In the genomic region with DNA sequence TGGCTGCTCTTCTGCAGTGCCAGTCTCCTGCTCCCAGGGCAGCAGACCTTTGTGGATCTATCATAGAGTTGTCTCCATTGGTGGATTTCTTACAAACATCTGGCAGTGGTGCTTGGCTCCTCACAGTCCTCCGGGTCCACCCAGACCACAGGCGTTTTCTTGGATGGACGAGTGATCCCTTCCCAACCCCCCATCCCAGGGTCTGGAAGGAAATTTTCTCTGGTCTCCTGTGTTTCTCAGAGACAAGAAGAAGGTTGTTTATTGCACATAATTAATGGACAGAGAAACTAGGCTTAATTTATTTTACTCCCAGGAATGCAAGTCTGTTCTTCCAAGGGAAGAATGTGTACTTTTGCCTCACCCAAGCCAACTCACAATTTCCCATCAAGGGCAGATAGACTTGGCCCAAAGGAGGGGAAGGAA, we compare ENCODE assay signal across 15 mouse cellular contexts.
A peak's percentile ranks its signal among the peaks of the same experiment; 100 is the strongest.
DNase-seq lines count a peak whose midpoint lies in the region; ATAC-seq lines count a peak whose summit lies in the region.
"Had no signal": no experiment of that assay in that cellular context is flagged by ENCODE, and none has a peak within 500 bp of the region (broad histone marks: within the 10 kb centered on the region; RNA-seq: fewer than 3 reads in every experiment).

No protein-coding gene starts in this region.

- intact Hi-C loops in heart, postnatal 36 days (cut with DNase I), result no loop called here

- DNase-seq in kidney, adult 9 months, result no peak
- DNase-seq in midbrain, embryonic 10.5 days (ENCODE audit: low spot score), result no peak
- peak; percentile 51 for DNase-seq in testis, postnatal 14 days (ENCODE audit: low spot score)
- no peak for DNase-seq in heart, postnatal 36 days
- DNase-seq: adrenal gland, postnatal 14 days; cerebellum, adult 9-11 months; kidney, postnatal 10 days; right cerebral cortex, postnatal 25 days; thymus, postnatal 4 days had no signal

- no peak for ATAC-seq in kidney, embryonic 14.5 days (ENCODE audit: low FRiP score, low TSS enrichment)
- ATAC-seq in midbrain, embryonic 15.5 days (replicated peaks), result no peak
- peak; percentile 34; the same call in 1 of the 2 replicates for ATAC-seq in intestine, embryonic 15.5 days

- no peak overlapping the region for H3K4me3 ChIP-seq in kidney, embryonic 14.5 days (ENCODE audit: low read length)
- H3K4me3 ChIP-seq in midbrain, embryonic 10.5 days, result no peak overlapping the region
- H3K4me3 ChIP-seq in midbrain, embryonic 15.5 days, result no peak overlapping the region
- no peak overlapping the region for H3K4me3 ChIP-seq in intestine, embryonic 15.5 days (replicated peaks)
- H3K4me3 ChIP-seq: heart, embryonic 15.5 days; hindbrain, embryonic 13.5 days; liver, embryonic 15.5 days had no signal

- H3K27ac ChIP-seq in kidney, embryonic 14.5 days (ENCODE audit: low read depth, low read length), result peak overlapping the region; percentile 77; the same call in 1 of the 2 replicates
- H3K27ac ChIP-seq in midbrain, embryonic 10.5 days (replicated peaks), result 0 out of 2 replicates have a peak overlapping the region, but pooled peaks have one; percentile 19
- no peak overlapping the region for H3K27ac ChIP-seq in midbrain, embryonic 15.5 days
- peak overlapping the region; percentile 36; the same call in 1 of the 2 replicates for H3K27ac ChIP-seq in intestine, embryonic 15.5 days
- H3K27ac ChIP-seq: heart, embryonic 15.5 days; hindbrain, embryonic 13.5 days; liver, embryonic 15.5 days had no signal

- H3K9me3 ChIP-seq in kidney, embryonic 14.5 days (ENCODE audit: control insufficient read depth, low read length), result no peaks in the 10 kb centered on the region
- no peaks in the 10 kb centered on the region for H3K9me3 ChIP-seq in midbrain, embryonic 10.5 days (replicated peaks)
- H3K9me3 ChIP-seq in midbrain, embryonic 15.5 days, result no peaks in the 10 kb centered on the region
- no peaks in the 10 kb centered on the region for H3K9me3 ChIP-seq in intestine, embryonic 15.5 days
- H3K9me3 ChIP-seq: heart, embryonic 15.5 days; hindbrain, embryonic 13.5 days; liver, embryonic 15.5 days had no signal

- H3K36me3 ChIP-seq in kidney, embryonic 14.5 days (ENCODE audit: control insufficient read depth, insufficient read depth, low read length), result no peaks in the 10 kb centered on the region
- no peaks in the 10 kb centered on the region for H3K36me3 ChIP-seq in midbrain, embryonic 10.5 days
- no peaks in the 10 kb centered on the region for H3K36me3 ChIP-seq in midbrain, embryonic 15.5 days (replicated peaks)
- no peaks in the 10 kb centered on the region for H3K36me3 ChIP-seq in intestine, embryonic 15.5 days
- H3K36me3 ChIP-seq: heart, embryonic 15.5 days; hindbrain, embryonic 13.5 days; liver, embryonic 15.5 days had no signal

- H3K4me1 ChIP-seq in kidney, embryonic 14.5 days (ENCODE audit: control insufficient read depth, insufficient read depth, low read length), result peaks cover 36% of the 10 kb centered on the region
- peaks cover 10% of the 10 kb centered on the region for H3K4me1 ChIP-seq in midbrain, embryonic 10.5 days
- no peaks in the 10 kb centered on the region for H3K4me1 ChIP-seq in midbrain, embryonic 15.5 days
- peaks cover 14% of the 10 kb centered on the region for H3K4me1 ChIP-seq in intestine, embryonic 15.5 days (replicated peaks)
- H3K4me1 ChIP-seq: liver, embryonic 15.5 days had no signal

- H3K4me2 ChIP-seq in kidney, embryonic 14.5 days (replicated peaks; ENCODE audit: low read depth, low read length), result no peak overlapping the region
- no peak overlapping the region for H3K4me2 ChIP-seq in midbrain, embryonic 15.5 days
- no peak overlapping the region for H3K4me2 ChIP-seq in intestine, embryonic 15.5 days (replicated peaks)
- H3K4me2 ChIP-seq: heart, embryonic 15.5 days; hindbrain, embryonic 13.5 days; liver, embryonic 15.5 days had no signal

- H3K9ac ChIP-seq in kidney, embryonic 14.5 days (ENCODE audit: low read depth, low read length), result no peak overlapping the region
- H3K9ac ChIP-seq in midbrain, embryonic 15.5 days, result no peak overlapping the region
- H3K9ac ChIP-seq in intestine, embryonic 15.5 days, result no peak overlapping the region
- H3K9ac ChIP-seq: heart, embryonic 15.5 days; hindbrain, embryonic 13.5 days; liver, embryonic 15.5 days had no signal

- no peaks in the 10 kb centered on the region for H3K27me3 ChIP-seq in kidney, embryonic 14.5 days (ENCODE audit: control insufficient read depth, insufficient read depth, low read length)
- peaks cover 11% of the 10 kb centered on the region for H3K27me3 ChIP-seq in midbrain, embryonic 10.5 days (ENCODE audit: low read depth, poor library complexity, severe bottlenecking)
- no peaks in the 10 kb centered on the region for H3K27me3 ChIP-seq in midbrain, embryonic 15.5 days (replicated peaks)
- no peaks in the 10 kb centered on the region for H3K27me3 ChIP-seq in intestine, embryonic 15.5 days (replicated peaks)
- H3K27me3 ChIP-seq: heart, embryonic 15.5 days; hindbrain, embryonic 13.5 days; liver, embryonic 15.5 days had no signal

- 34% methylated on average over 3 of the region's 3 CpGs for WGBS in kidney, embryonic 14.5 days
- WGBS in midbrain, embryonic 10.5 days, result 83% methylated on average over 3 of the region's 3 CpGs
- 91% methylated on average over 3 of the region's 3 CpGs for WGBS in midbrain, embryonic 15.5 days
- 26% methylated on average over 3 of the region's 3 CpGs for WGBS in intestine, embryonic 15.5 days
